Mouse (Mus musculus): ENCODE measurements at regions not wholly inside any gene's neighbourhood (a gene's known extent, or its start where the extent isn't known, plus 50 kb on each side); places are given as distances from the start of the nearest gene placed in this dataset.

DNA sequence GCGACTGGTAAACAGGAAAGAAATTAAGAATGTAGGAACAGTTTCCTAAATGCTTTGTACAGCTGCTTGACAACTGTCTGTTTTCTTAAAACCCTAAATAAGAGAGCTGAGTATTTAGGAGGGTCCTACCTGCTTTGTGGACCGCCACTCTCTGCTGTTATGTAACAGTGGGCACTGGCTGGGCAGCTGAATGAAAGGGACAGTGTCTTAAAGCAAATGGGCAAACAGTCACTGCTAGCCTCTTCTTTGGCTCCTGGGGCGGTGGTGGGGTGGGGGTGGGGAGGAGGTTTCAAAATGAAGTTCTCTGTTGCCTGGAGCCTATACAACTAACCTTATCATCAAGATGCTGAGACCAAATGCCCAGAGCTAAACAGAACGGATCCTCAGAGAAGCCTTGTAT is 208.4 kb upstream of the Sox2 start:
- TF ChIP-seq CTCF (IDR thresholded peaks at IDR 0.05; ENCODE audit: low read depth, low read length) (no peak), POLR2A (IDR thresholded peaks at IDR 0.05; ENCODE audit: insufficient read depth, low read length) (no peak), EP300 (IDR thresholded peaks at IDR 0.05; ENCODE audit: insufficient read depth, low read depth, low read length) (no peak)

All from ES-Bruce4 (cell line).